Mouse (Mus musculus) heart, postnatal 0 days (tissue): ENCODE measurements around the gene Ccl25. TPM values are rescaled to one million over a fixed set of nuclear protein-coding genes. Genes with fewer than 3 reads are reported as not detected.
"Not testable (repeated sequence)": the region's sequence is repeated elsewhere in the genome, so short reads cannot be mapped to it uniquely, and the experiment has no call there.

Experiments used
- ATAC-seq: fragments of 200-750 bp; cut with Nextera tagmentation; 2 replicates; pipeline ENCODE4 v1.8.0; 2017; ENCODE audit warnings: low read depth, moderate number of reproducible peaks, moderate library complexity; ENCODE audit not compliant: insufficient read depth
- DNase-seq: peaks from one replicate; pipeline ENCODE4 v3.0.0-alpha.2; 2016; ENCODE audit warnings: low spot score
- H3K27ac ChIP-seq: fragments of 300-500 bp; sonication (generic); 2 replicates; pipeline ENCODE4 v1.5.1; 2014; ENCODE audit warnings: low read depth, mild to moderate bottlenecking
- H3K27me3 ChIP-seq: fragments of 300-500 bp; sonication (generic); 2 replicates; pipeline ENCODE4 v1.6.1; 2014; ENCODE audit warnings: low read length, mixed read lengths; ENCODE audit not compliant: control insufficient read depth, insufficient read depth
- H3K36me3 ChIP-seq: fragments of 300-500 bp; sonication (generic); replicated peaks from 2 replicates; pipeline ENCODE4 v1.6.1; 2014; ENCODE audit warnings: low read length, mixed read lengths; ENCODE audit not compliant: control insufficient read depth, insufficient read depth
- H3K4me1 ChIP-seq: fragments of 300-500 bp; sonication (generic); 2 replicates; pipeline ENCODE4 v1.6.1; 2014; ENCODE audit warnings: antibody characterized with exemption; ENCODE audit not compliant: control insufficient read depth, insufficient read depth
- H3K4me2 ChIP-seq: fragments of 300-500 bp; sonication (generic); 2 replicates; pipeline ENCODE4 v1.6.1; 2014; ENCODE audit warnings: low read depth, mild to moderate bottlenecking, low read length, moderate library complexity
- H3K4me3 ChIP-seq: fragments of 300-500 bp; sonication (generic); 2 replicates; pipeline ENCODE4 v1.5.1; 2014; ENCODE audit warnings: low read depth, low read length
- H3K9ac ChIP-seq: fragments of 300-500 bp; sonication (generic); replicated peaks from 2 replicates; pipeline ENCODE4 v1.6.1; 2014; ENCODE audit warnings: low read depth, low read length, mixed read lengths
- H3K9me3 ChIP-seq: fragments of 300-500 bp; sonication (generic); replicated peaks from 2 replicates; pipeline ENCODE4 v1.6.1; 2016; ENCODE audit warnings: low read length; ENCODE audit not compliant: control insufficient read depth
- CTCF ChIP-seq: IDR thresholded peaks from 2 replicates; pipeline ENCODE4 v1.5.1; 2016; ENCODE audit warnings: antibody characterized with exemption, control low read depth, low read depth
- EP300 ChIP-seq: IDR thresholded peaks from 2 replicates; pipeline ENCODE4 v1.6.1; 2016; ENCODE audit warnings: antibody characterized with exemption, low read depth
- WGBS: fragments of 180-500 bp; shearing (Covaris S2); extraction: QIAGEN DNeasy Blood & Tissue Kit; methylation state at CpG from one replicate; pipeline ENCODE4 v1.1.7; 2014; 5-methylcytosine and 5-hydroxymethylcytosine counted together
- polyA plus RNA-seq: library from polyadenylated mRNA; unstranded; fragments of >200 nt; fragmentation: Nextera tagmentation; extraction: Ambion mirVana; gene quantifications from 2 replicates; pipeline ENCODE4 v1.2.1, GENCODE M21; 2015
- total RNA-seq: library from RNA; depleted of rRNA; stranded (reverse); fragments of >200 nt; gene quantifications from 2 replicates; pipeline ENCODE4 v1.2.3, GENCODE M21; 2014; ENCODE audit warnings: low replicate concordance; rRNA removed

Gene Ccl25
- total and polyA plus RNA-seq, 2 experiments from 2014 or later = 5.8 to 7.9 TPM

GRCm38 (mm10) chr8:4404880-4405261 lies 79.9 kb downstream of the Ccl25 start:
- 11% methylated on average over 16 of the region's 16 CpGs for WGBS
- Histone ChIP-seq H3K27ac (peak overlapping the region; percentile 61), H3K9ac (peak overlapping the region; percentile 49), H3K27me3 (no peaks in the 10 kb centered on the region), H3K4me1 (0 out of 2 replicates have a peak, but pooled peaks cover 6% of the 10 kb centered on the region), H3K4me3 (peak overlapping the region; percentile 50), H3K36me3 (no peaks in the 10 kb centered on the region), H3K4me2 (peak overlapping the region; percentile 73), H3K9me3 (no peaks in the 10 kb centered on the region; the same call in 1 of the 2 replicates)
- DNase-seq (peak; percentile 41), ATAC-seq (peak; percentile 78)
- TF ChIP-seq CTCF = peak; percentile 1; the same call in 1 of the 2 replicates
- TF ChIP-seq EP300 = no peak

GRCm38 (mm10) chr8:4408425-4408824 lies 83.4 kb downstream of the Ccl25 start:
- not testable (repeated sequence) for H3K9ac ChIP-seq, H3K9me3 ChIP-seq, ATAC-seq, H3K27ac ChIP-seq, H3K4me3 ChIP-seq, H3K27me3 ChIP-seq, H3K36me3 ChIP-seq, H3K4me2 ChIP-seq, H3K4me1 ChIP-seq, DNase-seq
- 61% methylated on average over 6 of the region's 6 CpGs for WGBS
- peak; percentile 34; the same call in 1 of the 2 replicates for TF ChIP-seq CTCF

Other genes starting within 250 kb of the Ccl25 start
- not detected in 2 replicates for gene Cd209f, start 219.4 kb upstream of the Ccl25 start, total RNA-seq
- gene Cd209f, start 219.4 kb upstream of the Ccl25 start, polyA plus RNA-seq = 0.08 and 0.10 TPM in 2 replicates
- not detected in 2 replicates for gene Cd209g, start 191.1 kb upstream of the Ccl25 start, total RNA-seq
- gene Cd209g, start 191.1 kb upstream of the Ccl25 start, polyA plus RNA-seq = not detected in 2 replicates
- gene Evi5l, start 158.6 kb upstream of the Ccl25 start, total RNA-seq = 24.8 and 26.1 TPM in 2 replicates
- gene Evi5l, start 158.6 kb upstream of the Ccl25 start, polyA plus RNA-seq = 9.3 and 11.1 TPM in 2 replicates
- not detected in 2 replicates for gene Prr36, start 107.8 kb upstream of the Ccl25 start, total RNA-seq
- 0.04 TPM in 2 replicates for gene Prr36, start 107.8 kb upstream of the Ccl25 start, polyA plus RNA-seq
- 0.08 TPM in 1 of 2 replicates, not detected in the other for gene Lrrc8e, start 98.4 kb upstream of the Ccl25 start, total RNA-seq
- 0.08 and 0.21 TPM in 2 replicates for gene Lrrc8e, start 98.4 kb upstream of the Ccl25 start, polyA plus RNA-seq
- gene Map2k7, start 86.5 kb upstream of the Ccl25 start, total RNA-seq = 27.7 and 36.8 TPM in 2 replicates
- gene Map2k7, start 86.5 kb upstream of the Ccl25 start, polyA plus RNA-seq = 18.7 and 21.0 TPM in 2 replicates
- 0.66 TPM in 1 of 2 replicates, not detected in the other for gene Gm49320, start 86.3 kb upstream of the Ccl25 start, total RNA-seq
- 0.19 and 0.34 TPM in 2 replicates for gene Gm49320, start 86.3 kb upstream of the Ccl25 start, polyA plus RNA-seq
- gene Tgfbr3l, start 77.0 kb upstream of the Ccl25 start, total RNA-seq = 3.9 and 6.4 TPM in 2 replicates
- 1.8 and 2.7 TPM in 2 replicates for gene Tgfbr3l, start 77.0 kb upstream of the Ccl25 start, polyA plus RNA-seq
- gene Snapc2, start 72.1 kb upstream of the Ccl25 start, total RNA-seq = 32.6 and 84.9 TPM in 2 replicates
- 26.7 and 29.9 TPM in 2 replicates for gene Snapc2, start 72.1 kb upstream of the Ccl25 start, polyA plus RNA-seq
- gene Ctxn1, start 65.9 kb upstream of the Ccl25 start, total RNA-seq = 10.4 and 12.5 TPM in 2 replicates
- gene Ctxn1, start 65.9 kb upstream of the Ccl25 start, polyA plus RNA-seq = 13.2 and 13.7 TPM in 2 replicates
- 95.0 and 120 TPM in 2 replicates for gene Timm44, start 49.3 kb upstream of the Ccl25 start, total RNA-seq
- gene Timm44, start 49.3 kb upstream of the Ccl25 start, polyA plus RNA-seq = 74.7 and 78.8 TPM in 2 replicates
- 61.1 and 64.4 TPM in 2 replicates for gene Elavl1, start 203 bp downstream of the Ccl25 start, total RNA-seq
- gene Elavl1, start 203 bp downstream of the Ccl25 start, polyA plus RNA-seq = 93.3 and 97.0 TPM in 2 replicates
- gene Cers4, start 167.8 kb downstream of the Ccl25 start, total RNA-seq = 75.9 and 78.8 TPM in 2 replicates
- 60.4 and 62.5 TPM in 2 replicates for gene Cers4, start 167.8 kb downstream of the Ccl25 start, polyA plus RNA-seq